Mouse (Mus musculus) layer of hippocampus, adult 18-20 months (tissue): ENCODE results near the gene Aimp2. TPM values are rescaled to one million over a fixed set of nuclear protein-coding genes. Genes with fewer than 3 reads are reported as not detected.

Experiments
- DNase-seq, 2 experiments: peaks; one replicate each; pipeline ENCODE4 v3.0.0; 2022; ENCODE audit warnings: low spot score in 2 of 2
- long read RNA-seq: library from polyadenylated mRNA; stranded (forward); transcript quantifications from one replicate; pipeline ENCODE4 v2.0.0, GENCODE M21; 2021
- total RNA-seq, 2 experiments: library from RNA; stranded (reverse); gene quantifications; 2 replicates each; pipeline ENCODE4 v1.2.3; 2021

Aimp2 gene
- 10 to 100 TPM; 31.8 to 32.8 TPM for total RNA-seq
- long read RNA-seq, transcript Aimp2-201 (4 exons, 1,185 nt): minor isoform, 7 of 23 reads
- long read RNA-seq, transcript Aimp2-202 (4 exons, 1,073 nt): major isoform, 14 of 23 reads
- long read RNA-seq, partial matches to known transcripts: 1 of 23 reads
- long read RNA-seq, other reads (novel, unspliced or antisense): 1 of 23 reads

DNA sequence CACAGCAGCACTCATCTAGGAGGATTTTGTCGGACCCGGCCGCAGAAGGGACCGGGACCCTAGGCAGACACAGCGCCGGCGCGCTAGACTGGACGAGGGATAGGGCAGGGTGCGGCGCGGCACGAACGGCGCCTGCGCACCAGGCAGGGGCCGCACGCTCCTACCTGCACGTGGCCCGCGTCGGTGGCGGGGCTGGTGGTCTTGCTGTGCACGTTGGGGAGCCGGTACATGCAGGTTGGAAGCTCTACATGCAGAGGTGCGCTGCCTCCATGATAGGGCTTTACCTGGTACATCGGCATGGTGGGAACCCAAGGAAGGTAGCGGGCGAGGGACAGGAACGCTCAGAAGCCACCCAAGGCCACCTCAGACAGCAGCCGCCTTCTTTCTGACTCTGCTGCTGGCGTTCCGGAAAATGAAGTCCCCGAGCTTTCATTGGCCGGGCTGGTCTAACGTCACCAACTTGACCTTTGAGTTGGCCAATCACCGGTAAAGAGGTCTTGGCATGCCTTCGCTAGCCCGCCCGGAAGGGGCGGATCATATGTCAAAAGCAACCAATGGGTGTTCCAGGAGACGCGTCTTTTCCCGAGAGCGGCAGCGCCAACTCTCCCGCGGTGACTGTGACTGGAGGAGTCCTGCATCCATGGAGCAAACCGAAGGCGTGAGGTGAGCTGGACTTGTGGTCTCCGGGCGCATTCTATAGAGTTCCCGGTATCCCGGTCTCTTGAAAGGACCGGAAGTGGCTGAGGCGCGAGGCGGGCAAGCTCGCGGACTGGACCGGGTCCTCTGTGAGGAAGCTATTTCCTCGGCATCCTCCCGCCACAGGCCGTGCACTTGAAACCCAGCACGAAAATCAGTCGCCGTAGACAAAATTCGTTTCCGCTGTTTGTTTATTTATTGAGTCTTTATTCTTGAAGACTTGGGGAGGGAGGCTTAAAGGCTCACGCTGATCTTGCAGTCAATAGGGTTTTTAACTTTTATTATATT, at the start of gene Aimp2, which contains the start of gene Pms2:
Aimp2 (minus strand) TSS at position 431 of the 984 bp plus-strand sequence.
Pms2 (plus strand) TSS at position 548 of the 984 bp plus-strand sequence.
- DNase-seq: peak; percentile 97 to 98

DNA sequence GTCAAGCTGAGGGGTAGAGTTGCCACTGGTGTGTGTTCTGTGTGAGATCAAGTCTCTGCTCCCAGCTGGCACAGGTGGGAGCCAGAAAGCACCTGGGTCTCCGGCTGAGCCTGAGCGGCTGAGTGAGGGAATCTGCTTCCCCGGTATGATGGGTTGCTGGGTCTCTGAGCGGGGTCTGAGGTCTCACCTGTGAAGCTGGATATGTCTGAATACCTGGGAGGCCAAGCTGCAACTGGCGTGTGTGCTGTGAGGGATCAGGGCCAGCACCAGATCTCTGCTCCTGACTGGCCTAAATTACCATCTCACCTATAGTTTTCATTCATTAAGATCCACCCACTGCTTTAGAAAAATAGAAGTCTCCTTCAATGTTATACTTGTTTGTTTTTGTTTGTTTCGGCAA, 47.5 kb upstream of the Aimp2 start:
- no peak for DNase-seq

DNA sequence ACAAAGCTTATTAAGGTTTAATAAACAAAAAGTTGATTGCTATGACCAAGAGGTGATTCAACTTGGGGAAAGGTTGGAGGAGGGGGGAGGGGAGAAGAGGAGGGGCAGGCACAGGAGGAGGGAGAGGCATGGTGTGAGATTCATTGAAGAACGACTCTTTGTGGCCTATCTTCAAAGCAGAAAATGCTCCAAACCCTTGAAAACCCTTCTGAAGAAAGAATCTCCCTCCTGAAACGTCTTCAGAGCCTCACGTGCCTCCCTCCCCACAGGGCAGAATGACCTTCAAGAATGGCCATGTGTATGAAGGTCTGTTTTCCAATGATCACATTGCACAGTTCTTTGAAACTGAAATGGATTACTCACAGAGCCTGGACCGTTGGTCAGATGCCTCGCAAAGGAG, 40.4 kb upstream of the Aimp2 start:
- no peak for DNase-seq

DNA sequence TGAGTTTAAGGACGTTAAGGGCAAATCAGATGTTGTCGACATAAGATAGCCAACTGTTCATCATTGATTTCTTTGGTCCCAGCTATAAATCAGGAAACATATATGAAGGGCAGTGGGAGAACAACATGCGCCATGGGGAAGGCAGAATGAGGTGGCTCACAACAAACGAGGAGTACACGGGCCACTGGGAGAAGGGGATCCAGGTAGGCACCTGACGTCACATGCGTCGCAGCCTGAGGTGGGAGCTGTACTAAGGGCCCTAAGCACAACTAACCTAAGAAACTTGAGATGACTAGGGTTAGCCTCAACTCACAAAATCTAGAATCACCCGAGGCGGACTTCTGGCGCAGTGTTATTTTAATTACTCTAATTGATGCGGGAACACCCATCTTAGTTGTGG, 38.7 kb upstream of the Aimp2 start:
- DNase-seq: no peak

DNA sequence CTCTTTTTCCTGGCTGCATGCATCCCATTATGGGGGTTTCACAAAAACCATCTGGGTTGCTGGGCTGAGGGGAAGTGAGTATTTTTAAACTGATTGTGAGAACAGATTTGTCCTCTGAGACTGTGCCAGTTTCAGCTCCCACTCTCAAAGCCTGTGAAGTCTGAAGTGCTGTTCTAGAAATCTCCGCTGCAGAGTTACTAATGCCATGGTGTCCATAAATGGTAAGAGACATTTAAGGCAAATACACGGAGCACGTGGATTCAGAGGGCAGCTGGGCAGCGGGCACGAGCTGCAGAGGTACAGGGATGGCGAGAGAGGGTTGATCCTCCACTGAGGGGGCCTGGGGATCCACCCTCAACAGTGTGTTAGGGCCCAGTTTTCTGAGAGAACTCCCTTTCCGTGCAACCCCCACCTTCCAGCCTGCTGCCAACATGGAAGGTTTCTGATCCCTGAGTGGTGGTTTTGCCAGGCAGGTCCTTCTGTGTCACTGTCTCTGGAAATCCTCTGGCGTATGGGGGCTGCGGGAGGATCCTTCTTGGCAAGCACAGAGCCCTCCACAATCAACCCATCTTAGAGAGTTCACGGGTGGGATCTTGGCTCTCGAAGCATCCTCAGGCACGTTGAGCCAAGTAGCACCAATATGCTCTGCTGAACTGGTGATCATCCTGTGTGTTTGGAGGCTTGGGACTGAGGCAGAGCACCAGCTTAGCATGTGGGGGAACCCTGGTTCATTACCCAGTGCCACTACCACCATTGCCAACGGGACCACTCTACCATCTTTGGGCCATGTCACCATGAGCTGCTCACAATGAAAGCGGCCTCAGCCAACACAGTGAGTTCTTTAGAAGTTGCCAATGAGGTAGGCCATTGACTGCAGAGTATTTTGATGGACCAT, 33.8 kb upstream of the Aimp2 start:
- peak; percentile 87 to 93 for DNase-seq

DNA sequence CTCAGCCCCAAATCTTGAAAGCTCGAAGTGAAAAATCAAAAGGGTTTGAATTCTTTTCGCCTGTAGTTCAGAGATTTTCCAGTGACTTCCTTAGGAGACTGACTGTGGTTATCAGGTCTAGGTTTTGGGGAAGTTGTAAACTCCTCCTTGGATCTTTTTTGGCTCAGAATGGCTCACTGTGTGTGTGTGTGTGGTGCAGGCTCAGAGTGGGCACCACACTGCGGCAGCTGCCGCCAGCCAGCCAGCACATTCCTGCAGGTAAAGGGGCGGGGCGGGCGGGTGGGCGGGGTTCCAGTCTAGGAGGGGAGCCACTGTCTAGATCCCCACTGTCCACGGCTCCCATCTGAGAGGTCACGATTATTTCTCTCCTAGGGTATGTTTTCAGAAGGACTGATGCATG, 31.9 kb upstream of the Aimp2 start:
- DNase-seq: no peak

DNA sequence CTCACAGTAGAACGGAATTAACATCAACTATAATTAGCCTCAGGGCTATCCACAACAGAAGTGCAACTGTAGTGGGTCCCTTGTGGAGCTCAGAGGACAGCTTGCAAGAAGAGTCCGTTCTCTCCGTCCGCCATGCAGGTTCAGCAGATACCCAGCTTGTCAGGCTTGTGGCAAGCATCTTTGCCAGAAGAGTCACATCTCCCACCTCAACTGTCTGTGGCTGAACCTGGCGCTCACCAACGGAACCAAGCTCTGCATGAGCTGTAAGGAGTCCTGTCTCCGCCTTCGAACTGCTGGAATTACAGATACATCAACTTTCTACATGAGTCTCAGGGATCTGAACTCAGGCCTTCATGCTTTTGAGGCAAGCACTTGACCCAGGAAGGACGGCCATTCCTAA, 26.5 kb upstream of the Aimp2 start:
- no peak for DNase-seq

DNA sequence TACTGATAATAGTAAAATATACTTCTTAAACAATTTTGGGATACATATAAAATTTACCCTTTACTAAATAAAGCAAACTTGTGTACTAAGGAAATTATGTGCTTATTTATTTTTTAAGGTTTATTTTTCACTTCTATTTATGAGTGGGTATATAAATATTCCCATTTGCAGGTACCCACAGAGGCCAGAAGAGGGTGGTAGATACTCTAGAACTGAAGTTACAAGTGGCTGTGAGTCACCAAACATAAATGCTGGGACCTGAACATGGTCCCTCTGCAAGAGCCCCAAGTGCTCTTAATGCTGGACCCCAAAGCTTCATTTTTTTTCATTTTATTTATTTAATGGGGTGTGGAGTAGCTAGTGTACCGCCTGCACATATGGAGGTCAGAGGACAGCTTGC, 24.2 kb upstream of the Aimp2 start:
- DNase-seq: no peak

DNA sequence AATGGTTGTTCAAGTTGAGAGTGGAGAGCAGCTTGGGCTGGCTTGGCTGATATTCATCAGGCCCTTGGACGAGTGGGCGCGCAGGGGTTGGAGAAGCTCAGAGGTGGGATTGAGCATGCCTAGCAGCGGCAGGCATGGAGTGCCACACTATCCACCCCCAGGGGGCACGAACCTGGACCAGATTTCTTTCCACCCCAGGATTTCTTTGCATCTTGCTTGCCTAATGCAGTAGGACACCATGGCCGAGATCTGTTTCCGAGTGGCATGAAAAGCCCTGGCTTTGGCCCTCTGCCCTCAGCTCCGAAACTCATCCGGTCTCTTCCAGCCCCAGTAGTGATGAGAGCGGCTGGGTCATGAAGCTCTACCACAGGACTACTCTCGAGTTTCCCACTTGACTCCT, 23.8 kb upstream of the Aimp2 start:
- DNase-seq: no peak

DNA sequence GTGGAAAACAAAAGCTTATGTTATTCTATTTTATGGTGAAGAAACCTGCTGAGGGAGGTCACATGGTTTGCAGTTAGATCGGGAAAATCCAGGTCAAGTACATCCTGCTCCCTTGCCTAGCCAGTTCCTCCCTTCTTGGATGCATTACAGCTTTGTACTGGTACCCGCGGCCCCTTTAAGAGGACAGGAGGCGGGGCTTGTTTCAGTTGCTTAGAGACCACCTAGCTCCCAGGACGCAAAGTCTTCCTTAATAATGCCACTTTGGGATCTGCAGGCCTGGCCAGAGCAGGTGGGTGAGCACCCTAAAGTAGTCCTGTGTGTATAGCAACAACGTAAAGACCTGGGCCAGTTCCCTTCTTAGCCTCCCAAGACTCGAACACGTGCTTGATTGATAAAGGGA, 23.2 kb upstream of the Aimp2 start, which contains the start of gene Rsph10b:
Rsph10b (plus strand) TSS at position 205 of the 400 bp plus-strand sequence.
- peak in 1 of 2 experiments; percentile 30 for DNase-seq

DNA sequence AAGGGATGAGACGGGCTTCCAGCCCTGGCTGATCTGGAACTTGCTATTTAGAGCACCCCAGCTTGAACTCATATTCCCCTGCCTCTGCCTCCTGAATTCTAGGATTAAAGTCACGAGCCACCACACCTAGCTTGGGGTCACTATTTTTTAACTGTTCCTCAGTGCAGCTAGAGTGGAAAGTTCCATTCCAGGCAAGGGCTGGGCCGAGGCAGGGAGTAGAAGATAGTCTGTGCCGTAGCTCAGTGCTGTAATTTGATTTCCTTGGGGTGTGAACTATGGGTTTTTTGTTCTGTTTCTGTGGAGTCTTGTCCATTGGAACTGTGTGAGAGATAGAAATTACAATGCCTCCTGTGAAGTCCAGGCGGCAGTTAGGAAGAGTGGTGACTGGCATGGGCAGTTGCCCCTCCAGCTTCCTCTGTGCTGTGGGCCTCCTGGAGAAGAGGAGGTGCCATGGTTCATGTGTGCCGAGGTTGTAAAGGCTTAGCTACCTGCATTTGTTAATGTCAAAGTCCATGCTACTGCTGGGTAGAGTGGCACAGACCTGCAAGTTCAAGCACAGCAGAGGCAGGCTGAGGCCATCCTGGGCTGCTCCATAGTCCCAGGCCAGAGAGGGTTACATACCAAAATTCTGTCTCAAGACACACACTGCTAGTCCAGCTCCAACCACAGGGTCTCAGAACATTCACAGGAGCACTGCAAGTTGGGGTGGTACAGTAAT, 22.4 kb upstream of the Aimp2 start:
- no peak for DNase-seq

DNA sequence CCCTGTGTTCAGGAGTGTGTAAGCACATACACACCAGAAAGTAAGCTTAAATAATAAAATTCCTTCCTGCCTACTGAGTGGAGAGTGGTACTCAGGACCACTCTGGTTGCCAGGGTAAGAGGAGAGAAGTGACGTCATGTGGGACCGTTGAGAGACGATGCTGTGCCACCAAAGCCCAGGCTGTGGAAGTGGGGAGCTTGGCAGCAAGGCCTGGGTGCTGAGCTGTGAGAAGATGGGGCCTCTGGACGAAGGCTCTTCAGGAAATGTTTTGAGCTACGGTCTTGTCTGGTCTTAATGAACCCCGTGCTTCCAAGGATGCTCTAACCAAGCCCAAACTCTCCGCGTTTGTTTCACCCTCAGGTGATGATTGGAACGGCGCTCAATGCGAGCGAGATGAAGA, 21.0 kb upstream of the Aimp2 start:
- DNase-seq: no peak

DNA sequence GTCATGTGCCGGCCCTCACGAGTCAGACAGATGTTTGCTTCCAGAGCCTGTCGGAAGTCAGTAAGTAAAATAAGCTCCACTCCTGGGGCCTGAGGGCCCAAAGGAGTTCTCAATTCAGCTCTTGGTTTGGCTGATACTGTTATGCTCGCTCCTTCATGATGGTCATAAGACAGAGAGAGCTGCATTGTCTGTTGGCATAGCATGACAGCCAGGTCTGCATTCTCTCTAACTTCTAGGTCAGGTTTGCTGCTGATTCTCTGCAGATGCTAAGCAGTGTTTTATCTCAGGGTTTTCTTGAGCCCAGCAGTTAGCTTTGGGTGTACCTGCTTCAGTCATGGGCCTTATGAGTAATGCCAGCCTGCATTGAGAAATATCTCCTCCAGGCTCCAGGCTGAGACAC, 19.6 kb upstream of the Aimp2 start:
- no peak for DNase-seq

DNA sequence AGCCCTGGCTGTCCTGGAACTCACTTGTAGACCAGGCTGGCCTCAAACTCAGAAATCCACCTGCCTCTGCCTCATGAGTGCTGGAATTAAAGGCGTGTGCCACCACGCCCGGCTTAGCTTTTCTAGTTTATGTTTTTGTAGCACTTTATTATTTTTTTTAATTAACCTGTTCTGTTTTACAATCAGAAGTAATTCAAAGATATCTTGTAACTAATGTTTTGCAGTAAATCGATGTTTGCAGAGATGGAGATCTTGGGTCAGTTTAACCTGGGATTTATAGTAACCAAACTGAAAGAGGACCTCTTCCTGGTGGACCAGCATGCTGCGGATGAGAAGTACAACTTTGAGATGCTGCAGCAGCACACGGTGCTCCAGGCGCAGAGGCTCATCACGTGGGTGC, 18.2 kb upstream of the Aimp2 start, which contains the start of gene Gm42421:
Gm42421 (plus strand) TSS at position 301 of the 400 bp plus-strand sequence.
- DNase-seq: no peak

DNA sequence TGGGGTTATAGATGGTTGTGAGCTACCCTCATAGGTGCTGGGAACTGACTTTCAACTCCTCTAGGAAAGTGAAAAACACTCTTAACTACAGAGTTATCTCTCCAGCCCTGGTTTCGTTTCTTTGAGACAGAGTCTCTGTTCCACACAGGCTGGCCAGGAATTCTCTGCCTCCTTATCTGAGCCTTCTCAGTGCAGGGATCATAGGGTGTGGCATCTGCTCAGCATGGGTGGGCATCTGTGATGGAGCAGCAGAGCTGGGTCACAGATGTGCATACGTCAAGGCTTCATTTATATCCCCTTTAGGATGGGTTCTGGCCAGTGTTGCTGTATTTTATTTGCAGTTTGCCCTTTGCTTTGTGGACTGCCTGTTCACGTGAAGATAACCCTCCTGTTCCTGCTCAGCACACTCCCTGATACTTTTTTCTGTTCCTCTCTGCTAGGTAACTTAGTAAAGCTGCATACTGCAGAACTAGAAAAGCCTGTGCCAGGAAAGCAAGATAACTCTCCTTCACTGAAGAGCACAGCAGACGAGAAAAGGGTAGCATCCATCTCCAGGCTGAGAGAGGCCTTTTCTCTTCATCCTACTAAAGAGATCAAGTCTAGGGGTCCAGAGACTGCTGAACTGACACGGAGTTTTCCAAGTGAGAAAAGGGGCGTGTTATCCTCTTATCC, 15.3 kb upstream of the Aimp2 start:
- no peak for DNase-seq

DNA sequence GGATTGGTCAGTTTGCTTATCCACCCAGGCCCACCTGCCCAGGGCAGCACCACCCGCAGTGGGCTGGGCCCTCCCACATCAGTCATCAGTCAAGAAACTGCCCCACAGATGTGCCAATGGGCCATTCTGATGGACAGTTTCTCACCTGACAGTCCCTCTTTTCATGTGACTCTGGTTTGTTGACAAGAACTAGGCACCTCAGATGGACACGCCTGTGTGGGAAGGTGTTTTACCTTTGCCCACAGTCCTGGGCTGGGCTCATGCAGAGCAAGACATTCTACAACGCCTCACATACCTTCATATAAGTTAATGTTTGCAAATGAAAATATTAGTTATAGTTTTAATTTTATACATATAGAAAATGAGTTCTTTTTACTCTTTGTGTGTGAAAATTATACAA, 8.5 kb upstream of the Aimp2 start:
- DNase-seq: no peak

DNA sequence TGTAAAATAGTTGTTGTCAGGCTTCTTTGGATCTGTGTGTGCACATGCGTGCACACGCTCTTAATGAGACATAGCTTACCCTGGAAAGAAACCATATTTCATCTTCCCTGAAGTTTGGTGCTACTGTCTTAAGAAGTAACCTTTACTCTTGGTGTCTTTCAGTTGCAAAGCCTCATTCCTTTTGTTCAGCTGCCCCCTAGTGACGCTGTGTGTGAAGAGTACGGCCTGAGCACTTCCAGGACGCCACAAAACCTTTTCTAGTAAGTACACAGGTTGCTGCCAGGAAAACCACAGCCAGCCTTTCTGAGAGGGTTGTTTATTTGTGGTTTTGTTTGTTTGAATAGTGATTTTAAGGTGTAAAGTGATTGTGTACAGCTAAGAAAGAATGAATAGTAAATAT, 7.8 kb upstream of the Aimp2 start:
- DNase-seq: peak in 1 of 2 experiments; percentile 39

DNA sequence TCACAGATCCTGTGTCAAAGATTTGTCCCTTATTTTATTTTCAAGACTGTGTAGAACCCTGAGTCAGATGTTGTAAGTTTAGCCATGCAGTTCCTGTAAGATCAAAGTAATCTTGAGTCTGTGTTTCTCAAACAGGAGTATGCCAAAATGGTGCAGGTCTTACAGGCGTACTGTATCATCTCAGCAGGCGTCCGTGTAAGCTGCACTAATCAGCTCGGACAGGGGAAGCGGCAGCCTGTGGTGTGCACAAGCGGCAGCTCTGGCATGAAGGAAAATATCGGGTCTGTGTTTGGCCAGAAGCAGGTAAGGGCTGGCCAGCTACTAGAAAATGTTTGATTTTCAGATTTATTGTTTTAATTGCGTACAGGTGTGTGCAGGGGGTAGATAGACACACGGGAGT, 6.6 kb upstream of the Aimp2 start:
- DNase-seq: no peak

DNA sequence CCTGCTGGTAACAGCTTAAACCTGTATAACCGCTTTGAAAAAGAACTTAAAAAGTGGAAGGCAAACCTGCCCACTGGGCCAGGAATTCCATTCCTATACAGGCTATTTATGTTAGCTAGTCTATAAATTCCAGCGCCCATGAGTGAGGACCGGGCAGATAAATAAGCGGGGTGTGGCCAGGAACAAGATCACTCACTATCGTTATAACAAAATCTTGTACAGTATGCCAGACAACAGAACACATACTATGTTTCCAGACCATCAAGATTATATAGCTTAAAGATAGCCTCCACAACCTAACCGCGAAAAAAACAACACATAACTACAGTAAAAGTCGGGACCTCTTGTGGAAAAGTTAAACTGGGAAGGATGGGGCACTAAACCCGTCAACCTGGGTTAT, 721 bp downstream of the Aimp2 start:
- no peak for DNase-seq

DNA sequence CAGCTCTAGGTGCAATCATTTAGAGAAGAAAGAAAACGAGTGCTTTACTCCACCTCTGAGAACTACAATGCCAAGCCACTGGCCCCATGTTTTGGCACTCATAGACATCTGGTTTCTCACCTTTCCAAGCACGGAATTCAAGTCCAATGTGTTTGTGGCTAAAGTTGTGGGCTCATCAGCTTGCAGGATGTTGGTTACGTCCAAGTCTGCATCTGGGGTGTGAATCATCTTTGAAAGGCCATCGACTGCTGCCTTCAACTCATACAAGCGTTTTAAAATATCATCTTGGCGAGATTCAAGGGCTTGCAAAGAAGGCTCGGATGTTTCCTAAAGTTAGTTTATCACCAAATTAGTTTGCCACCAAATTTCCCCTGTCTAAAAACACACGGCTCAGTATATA, 3.2 kb downstream of the Aimp2 start:
- DNase-seq: no peak
